Mouse (Mus musculus) hindbrain, embryonic 16.5 days (tissue): Measurements from ENCODE around the gene Chrna9. TPM values are rescaled to one million over a fixed set of nuclear protein-coding genes. Genes with fewer than 3 reads are reported as not detected.

Experiments used
- ATAC-seq: fragments of 200-750 bp; cut with Nextera tagmentation; 2 replicates; pipeline ENCODE4 v1.8.0; 2017; ENCODE audit warnings: moderate TSS enrichment, moderate library complexity
- H3K27ac ChIP-seq: fragments of 300-500 bp; sonication (generic); 2 replicates; pipeline ENCODE4 v1.5.1; 2014; ENCODE audit warnings: low read depth, mild to moderate bottlenecking, control low read depth, low read length, moderate library complexity
- H3K27me3 ChIP-seq: fragments of 300-500 bp; sonication (generic); replicated peaks from 2 replicates; pipeline ENCODE4 v1.6.1; 2014; ENCODE audit warnings: low read length; ENCODE audit not compliant: control insufficient read depth, insufficient read depth
- H3K36me3 ChIP-seq: fragments of 300-500 bp; sonication (generic); 2 replicates; pipeline ENCODE4 v1.6.1; 2014; ENCODE audit warnings: mild to moderate bottlenecking, low read length, moderate library complexity, mixed read lengths; ENCODE audit not compliant: control insufficient read depth, insufficient read depth
- H3K4me1 ChIP-seq: fragments of 300-500 bp; sonication (generic); 2 replicates; pipeline ENCODE4 v1.6.1; 2014; ENCODE audit warnings: low read depth, low read length; ENCODE audit not compliant: control insufficient read depth, insufficient read depth
- H3K4me2 ChIP-seq: fragments of 300-500 bp; sonication (generic); 2 replicates; pipeline ENCODE4 v1.6.1; 2014; ENCODE audit warnings: mild to moderate bottlenecking, low read length, control low read depth, moderate library complexity
- H3K4me3 ChIP-seq: fragments of 300-500 bp; sonication (generic); 2 replicates; pipeline ENCODE4 v1.5.1; 2014; ENCODE audit warnings: mild to moderate bottlenecking, low read length, control low read depth, moderate library complexity
- H3K9ac ChIP-seq: fragments of 300-500 bp; sonication (generic); 2 replicates; pipeline ENCODE4 v1.6.1; 2014; ENCODE audit warnings: low read depth, mild to moderate bottlenecking, control low read depth, low read length, moderate library complexity
- H3K9me3 ChIP-seq: fragments of 300-500 bp; sonication (generic); 2 replicates; pipeline ENCODE4 v1.6.1; 2014; ENCODE audit warnings: mild to moderate bottlenecking, low read length, moderate library complexity; ENCODE audit not compliant: control insufficient read depth
- WGBS: fragments of 180-500 bp; shearing (Covaris S2); extraction: QIAGEN DNeasy Blood & Tissue Kit; methylation state at CpG from one replicate; pipeline ENCODE4 v1.1.7; 2014; 5-methylcytosine and 5-hydroxymethylcytosine counted together
- microRNA-seq: library from miRNA; unstranded; fragments of <30 nt; microRNA quantifications from one replicate; pipeline ENCODE4, GENCODE M21; 2017
- polyA plus RNA-seq: library from polyadenylated mRNA; unstranded; fragments of >200 nt; fragmentation: Nextera tagmentation; extraction: Ambion mirVana; gene quantifications from 2 replicates; pipeline ENCODE4 v1.2.1, GENCODE M21; 2015

The Chrna9 gene
- polyA plus RNA-seq, 1 experiment from 2014 or later, result not detected

DNA sequence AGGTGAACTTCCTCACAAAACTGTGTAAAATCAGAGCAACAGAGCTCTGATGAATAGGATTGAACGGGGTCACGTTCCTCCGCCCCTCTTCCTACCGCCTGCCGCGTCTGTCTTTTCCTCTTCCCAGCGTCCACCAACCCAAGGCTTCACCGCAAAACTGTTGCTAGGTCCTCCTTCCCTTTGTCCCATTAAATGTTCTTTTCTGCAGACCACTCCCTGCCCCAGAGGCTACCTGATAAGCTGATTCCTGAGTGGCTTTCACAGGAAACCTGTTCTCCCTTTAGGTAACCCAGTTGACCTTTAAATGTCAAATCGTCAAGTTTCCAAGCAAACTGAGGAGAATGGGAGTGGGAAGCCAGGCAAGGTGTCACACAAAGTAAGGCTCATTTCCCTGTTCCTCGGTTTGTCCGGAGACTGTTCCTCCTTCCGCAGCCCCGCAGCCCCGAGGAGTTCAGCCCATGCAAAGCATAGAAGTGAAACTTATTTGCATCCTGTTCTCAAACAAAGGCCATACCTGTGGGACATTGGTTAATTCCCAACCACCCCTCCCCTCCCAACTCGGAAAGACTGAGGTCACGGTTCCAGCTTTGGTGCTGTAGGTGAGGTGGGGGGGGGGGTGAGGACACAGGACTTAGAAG is 70.4 kb downstream of the Chrna9 start:
- H3K9ac ChIP-seq, result no peak overlapping the region
- H3K36me3 ChIP-seq, result no peaks in the 10 kb centered on the region
- H3K4me3 ChIP-seq, result no peak overlapping the region
- no peaks in the 10 kb centered on the region for H3K4me1 ChIP-seq
- no peak overlapping the region for H3K27ac ChIP-seq
- ATAC-seq, result no peak
- 37% methylated on average over 16 of the region's 16 CpGs for WGBS
- H3K4me2 ChIP-seq, result no peak overlapping the region
- H3K9me3 ChIP-seq, result no peaks in the 10 kb centered on the region
- H3K27me3 ChIP-seq, result no peaks in the 10 kb centered on the region

DNA sequence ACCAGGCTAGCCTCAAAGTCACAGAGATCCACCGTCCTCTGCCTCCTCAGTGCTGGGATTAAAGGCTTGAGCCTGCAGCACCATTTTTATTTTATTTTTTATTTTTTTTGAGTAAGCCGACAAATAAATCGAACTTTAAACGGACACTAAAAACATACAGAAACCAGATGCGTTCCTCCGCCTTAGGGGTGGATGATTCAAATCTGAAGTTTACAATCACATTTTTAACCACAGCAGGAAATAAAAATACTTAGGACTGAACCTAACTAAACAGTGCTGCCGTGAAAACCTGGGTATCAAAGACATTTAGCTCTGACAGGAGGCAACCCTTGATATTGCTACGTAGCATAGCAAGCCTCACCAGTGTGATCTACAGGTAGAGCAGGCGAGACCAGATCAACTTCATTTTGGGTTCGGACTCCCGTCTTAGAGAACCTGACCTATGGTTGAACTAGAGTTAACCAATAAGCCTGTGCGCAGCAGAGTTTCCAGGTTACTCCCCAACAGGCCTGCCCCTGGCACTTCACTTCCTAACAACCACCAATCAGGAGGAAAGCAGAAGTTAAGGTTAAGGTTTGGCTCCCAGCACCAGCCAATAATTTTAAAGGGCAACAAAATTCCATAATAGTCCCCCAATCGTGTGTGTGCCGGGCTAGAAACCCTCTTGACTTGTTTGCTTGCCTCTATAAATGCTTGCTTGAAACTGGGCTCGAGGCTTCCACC is 73.7 kb downstream of the Chrna9 start:
- H3K27ac ChIP-seq, result no peak overlapping the region
- H3K4me3 ChIP-seq, result no peak overlapping the region
- H3K4me1 ChIP-seq, result no peaks in the 10 kb centered on the region
- H3K9ac ChIP-seq, result no peak overlapping the region
- H3K4me2 ChIP-seq, result no peak overlapping the region
- no peaks in the 10 kb centered on the region for H3K9me3 ChIP-seq
- no peaks in the 10 kb centered on the region for H3K27me3 ChIP-seq
- no peak for ATAC-seq
- no peaks in the 10 kb centered on the region for H3K36me3 ChIP-seq
- WGBS, result 92% methylated on average over 15 of the region's 15 CpGs

DNA sequence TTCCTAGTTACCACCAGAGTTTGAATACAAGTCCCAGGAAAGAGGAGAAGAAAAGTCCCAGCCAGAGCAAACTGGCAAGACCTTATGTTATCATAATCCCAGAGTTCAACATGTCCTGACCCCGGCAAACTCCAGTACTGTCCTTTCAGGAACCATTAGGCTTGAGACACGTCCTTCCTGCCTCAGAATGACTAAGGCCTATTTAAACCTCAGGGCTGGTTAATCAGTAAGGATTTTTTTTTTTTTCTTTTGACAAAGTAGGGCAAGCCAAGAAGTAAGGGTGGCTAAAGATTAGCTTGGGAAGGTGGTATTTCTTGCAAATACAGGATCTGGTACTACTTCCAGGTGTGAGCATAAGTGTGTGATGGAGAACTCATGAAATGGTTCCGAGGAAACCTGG is 79.3 kb downstream of the Chrna9 start:
- Histone ChIP-seq H3K4me3 (no peak overlapping the region), H3K36me3 (no peaks in the 10 kb centered on the region), H3K9me3 (no peaks in the 10 kb centered on the region), H3K4me2 (no peak overlapping the region), H3K9ac (no peak overlapping the region), H3K4me1 (no peaks in the 10 kb centered on the region), H3K27ac (no peak overlapping the region), H3K27me3 (no peaks in the 10 kb centered on the region)
- 86% methylated on average over 3 of the region's 3 CpGs for WGBS
- ATAC-seq, result no peak

DNA sequence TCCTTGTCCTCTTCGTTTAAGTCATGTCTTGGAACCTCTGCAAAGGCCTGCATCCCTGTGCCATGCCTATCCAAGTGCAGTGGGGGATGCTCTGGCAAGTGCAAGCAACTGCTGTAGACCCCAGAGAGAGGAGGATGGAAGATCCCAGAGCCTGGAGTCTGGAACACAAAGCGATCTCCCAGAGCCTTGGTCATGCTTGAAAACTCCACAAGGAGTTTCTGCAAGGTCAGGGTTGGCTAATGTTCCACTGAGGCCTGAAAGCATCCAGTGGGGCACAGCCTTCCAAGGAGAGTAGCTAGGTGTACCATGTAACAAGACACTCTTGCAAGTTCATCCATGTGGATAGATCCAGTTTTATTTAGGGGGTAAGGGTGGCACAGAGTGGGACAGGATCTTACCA is 79.7 kb downstream of the Chrna9 start:
- H3K27me3 ChIP-seq, result no peaks in the 10 kb centered on the region
- H3K4me1 ChIP-seq, result no peaks in the 10 kb centered on the region
- H3K4me3 ChIP-seq, result no peak overlapping the region
- no peak overlapping the region for H3K4me2 ChIP-seq
- no peak overlapping the region for H3K9ac ChIP-seq
- no peaks in the 10 kb centered on the region for H3K9me3 ChIP-seq
- H3K36me3 ChIP-seq, result no peaks in the 10 kb centered on the region
- 90% methylated on average over 2 of the region's 2 CpGs for WGBS
- H3K27ac ChIP-seq, result no peak overlapping the region
- no peak for ATAC-seq

DNA sequence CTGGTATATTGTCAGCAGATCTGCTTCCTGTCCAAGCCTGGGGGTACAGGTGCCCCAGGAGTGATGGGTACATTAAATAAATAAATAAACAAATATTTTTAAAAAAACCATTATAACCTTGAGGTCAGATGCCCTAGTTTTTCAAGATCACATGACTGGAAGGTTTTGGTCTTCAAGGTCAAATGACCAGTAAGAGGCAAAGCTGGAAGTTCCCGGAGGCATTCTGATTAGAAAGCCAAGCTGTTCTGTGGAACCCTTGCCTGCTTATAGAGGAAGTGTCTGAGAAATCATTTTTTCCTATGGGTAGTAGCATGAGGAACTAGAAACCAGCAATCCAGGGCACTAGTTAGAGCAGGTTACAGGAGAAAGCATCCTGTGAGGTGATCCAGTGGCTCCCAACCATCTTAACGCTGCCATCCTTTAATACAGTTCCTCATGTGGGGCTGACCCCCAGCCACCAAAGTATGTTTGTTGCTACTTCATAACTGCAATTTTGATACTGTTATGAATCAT is 80.8 kb downstream of the Chrna9 start:
- Histone ChIP-seq H3K27ac (no peak overlapping the region), H3K9ac (no peak overlapping the region), H3K27me3 (no peaks in the 10 kb centered on the region), H3K4me2 (no peak overlapping the region), H3K4me3 (no peak overlapping the region), H3K4me1 (no peaks in the 10 kb centered on the region), H3K9me3 (no peaks in the 10 kb centered on the region), H3K36me3 (no peaks in the 10 kb centered on the region)
- WGBS, result 90% methylated on average over 2 of the region's 2 CpGs
- no peak for ATAC-seq

DNA sequence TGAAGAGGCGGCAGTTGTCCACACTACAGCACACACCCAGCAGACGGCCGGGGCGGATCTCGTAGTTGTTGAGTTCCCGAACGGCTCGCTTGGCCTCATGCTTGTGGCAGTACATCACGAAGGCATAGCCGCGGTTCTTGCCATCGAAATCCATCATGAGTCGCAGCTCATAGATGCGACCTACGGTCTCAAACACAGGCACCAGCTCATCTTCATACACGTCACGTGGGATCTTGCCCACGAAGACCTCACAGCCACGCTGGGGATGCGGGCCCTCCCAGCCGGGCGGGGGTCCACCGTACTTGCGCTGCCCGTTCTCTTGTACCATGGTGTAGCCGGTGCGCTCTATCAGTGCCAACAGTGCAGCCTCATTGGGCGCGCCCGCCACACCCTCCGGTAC is 92.1 kb downstream of the Chrna9 start:
- no peaks in the 10 kb centered on the region for H3K36me3 ChIP-seq
- no peak overlapping the region for H3K4me3 ChIP-seq
- no peak overlapping the region for H3K27ac ChIP-seq
- no peak overlapping the region for H3K4me2 ChIP-seq
- ATAC-seq, result no peak
- no peak overlapping the region for H3K9ac ChIP-seq
- peaks cover 14% of the 10 kb centered on the region for H3K9me3 ChIP-seq
- 96% methylated on average over 31 of the region's 31 CpGs for WGBS
- no peaks in the 10 kb centered on the region for H3K27me3 ChIP-seq
- no peaks in the 10 kb centered on the region for H3K4me1 ChIP-seq

Small RNA genes lying within 50 kb of the gene (microRNA-seq; reads per million reads assigned to microRNA genes)
- not detected for gene Gm25952

Other genes starting within 250 kb of the Chrna9 start
- 27.7 and 35.0 TPM in 2 replicates for gene Pds5a, start 236.6 kb upstream of the Chrna9 start, polyA plus RNA-seq
- 12.0 and 12.1 TPM in 2 replicates for gene N4bp2, start 171.4 kb upstream of the Chrna9 start, polyA plus RNA-seq
- 0.40 and 0.80 TPM in 2 replicates for gene Rhoh, start 73.7 kb upstream of the Chrna9 start, polyA plus RNA-seq
- 0.12 and 0.14 TPM in 2 replicates for gene 9130230L23Rik, start 69.4 kb downstream of the Chrna9 start, polyA plus RNA-seq
- 6.7 and 6.9 TPM in 2 replicates for gene Rbm47, start 238.2 kb downstream of the Chrna9 start, polyA plus RNA-seq